Comparison of ENCODE assay signal across 9 mouse cellular contexts in the genomic region with DNA sequence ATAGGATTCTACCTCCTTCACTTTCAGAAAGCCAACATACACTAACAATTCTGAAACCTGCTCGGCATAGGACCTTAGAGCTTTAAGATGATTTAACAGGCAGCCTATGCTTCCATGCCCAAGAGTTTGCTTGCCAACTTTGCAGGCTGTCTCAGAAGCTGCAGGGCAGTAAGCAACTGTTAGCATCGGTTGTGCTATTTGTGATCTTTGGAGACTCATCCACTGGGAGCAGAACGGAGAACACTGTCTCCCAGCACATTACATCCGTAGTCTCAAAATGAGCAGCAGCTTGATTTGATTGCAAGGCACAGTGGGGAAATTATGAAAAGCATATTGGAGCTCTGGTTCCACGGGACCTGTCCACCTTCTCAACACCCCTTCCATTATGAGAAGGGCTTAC.
"Had no signal": no experiment of that assay in that cellular context is flagged by ENCODE, and none has a peak within 500 bp of the region (broad histone marks: within the 10 kb centered on the region; RNA-seq: fewer than 3 reads in every experiment).

No protein-coding gene starts in this region.

- DNase-seq: kidney, adult 18-20 months; kidney, postnatal 10 days; kidney, postnatal 4 days; lung, embryonic 14.5 days; lung, postnatal 10 days; lung, postnatal 4 days; midbrain, embryonic 14.5 days; thymus, postnatal 4 days had no signal

- ATAC-seq: liver, embryonic 12.5 days had no signal
